Mouse (Mus musculus): Measurements from ENCODE around the gene Mrpl1.

Gene Mrpl1

DNA sequence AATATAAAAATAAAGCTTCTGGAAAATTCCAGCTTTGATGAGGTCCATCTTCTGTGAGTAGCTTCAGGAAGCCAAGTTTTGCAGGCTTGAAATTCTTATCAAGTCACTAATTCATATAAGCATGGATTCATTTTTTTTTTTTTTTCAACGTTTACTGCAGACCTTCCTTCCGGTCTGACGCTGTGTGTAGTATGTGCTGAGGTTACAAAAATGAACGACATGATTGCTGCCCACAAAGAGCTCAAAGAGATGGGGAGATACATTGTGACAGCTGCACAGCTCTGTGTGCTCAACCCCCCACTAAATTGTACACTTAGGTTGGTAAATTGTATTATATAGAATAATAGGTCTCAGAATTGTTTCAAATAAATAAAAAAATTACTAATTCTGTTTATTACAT, 750 bp upstream of the Mrpl1 start:
- no peak for DNase-seq

GRCm38 (mm10) chr5:96209916-96210583, 757 bp downstream of the Mrpl1 start:
- peak; percentile 85 to 87 for DNase-seq

GRCm38 (mm10) chr5:96218648-96219047, 9.4 kb downstream of the Mrpl1 start:
- no peak for DNase-seq

GRCm38 (mm10) chr5:96219512-96219911, 10.2 kb downstream of the Mrpl1 start:
- no peak for DNase-seq

DNA sequence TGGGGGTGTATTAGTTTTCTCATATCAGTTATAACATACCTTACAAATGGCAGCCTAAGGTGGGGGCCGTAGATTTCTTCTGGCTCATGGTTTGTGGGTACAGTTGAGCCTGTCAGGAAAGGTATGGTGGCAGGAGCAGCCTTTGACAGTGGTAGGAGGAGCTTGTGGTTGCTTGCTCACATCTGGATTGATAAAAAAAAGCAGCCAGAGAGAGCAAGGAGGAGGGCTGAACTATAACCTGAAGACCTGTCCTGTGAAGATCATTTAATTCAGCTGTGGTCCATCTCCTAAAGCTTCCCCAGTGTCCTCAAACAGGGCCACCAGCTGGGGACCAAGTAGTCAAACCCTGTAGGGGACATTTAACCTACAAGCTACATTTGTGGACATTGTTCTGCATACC, 12.0 kb downstream of the Mrpl1 start:
- no peak for DNase-seq

DNA sequence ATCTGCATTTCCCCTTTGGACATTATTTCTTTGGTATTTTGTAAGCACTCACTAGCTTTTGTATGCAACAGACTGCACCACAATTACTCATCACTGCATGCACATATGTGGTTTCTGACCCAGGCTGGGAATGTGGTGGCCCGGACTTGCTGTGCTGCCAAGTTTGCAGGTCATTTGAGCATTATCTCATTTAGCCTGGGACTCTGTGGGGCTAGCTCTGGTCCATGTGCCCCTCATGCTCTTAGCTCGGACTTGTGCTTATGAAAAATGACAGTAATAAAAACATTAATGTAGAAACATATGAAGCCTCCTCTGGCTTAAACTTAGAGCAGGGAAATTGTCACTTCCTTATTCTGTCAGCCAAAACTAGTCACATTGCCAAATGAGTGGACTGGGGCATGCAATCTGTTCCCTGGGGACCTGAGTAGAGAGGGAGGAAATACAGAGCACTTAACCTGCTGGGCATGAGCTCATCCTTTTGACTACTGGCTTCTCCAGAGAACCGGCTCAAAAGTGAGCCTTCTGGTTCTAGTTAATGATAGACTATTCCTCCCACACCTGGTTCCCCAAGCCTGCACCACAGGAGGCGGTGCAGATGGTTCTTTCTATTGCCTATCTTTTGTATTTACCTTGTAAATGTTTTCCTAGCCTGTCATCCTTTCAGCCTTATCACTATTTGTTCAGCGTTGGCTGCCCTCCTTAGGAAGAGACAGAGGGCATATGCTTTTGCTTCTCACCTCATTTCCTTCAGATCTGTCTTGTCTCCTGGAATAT, 12.7 kb downstream of the Mrpl1 start:
- DNase-seq: peak; percentile 31 to 43

DNA sequence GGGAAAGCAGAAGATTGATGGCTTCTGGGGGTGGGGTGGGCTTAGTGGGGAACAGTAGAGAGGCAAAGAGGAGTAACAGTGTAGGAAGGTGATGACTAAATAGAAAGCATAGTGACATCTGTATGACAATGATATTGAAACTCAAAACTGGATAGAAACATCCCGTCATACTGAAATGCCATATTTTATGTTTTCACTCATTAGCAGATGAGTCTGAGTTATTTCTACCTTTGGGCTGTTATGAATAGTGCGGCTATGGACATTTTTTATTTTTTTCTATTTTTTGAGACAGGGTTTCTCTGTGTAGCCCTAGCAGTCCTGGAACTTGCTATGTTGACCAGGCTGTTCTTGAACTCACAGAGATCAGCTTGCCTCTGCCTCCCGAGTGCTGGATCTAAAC, 13.7 kb downstream of the Mrpl1 start:
- DNase-seq: no peak

- DNase-seq: no peak
Observed at GRCm38 (mm10) chr5:96226490-96226889, 17.2 kb downstream of the Mrpl1 start.

DNA sequence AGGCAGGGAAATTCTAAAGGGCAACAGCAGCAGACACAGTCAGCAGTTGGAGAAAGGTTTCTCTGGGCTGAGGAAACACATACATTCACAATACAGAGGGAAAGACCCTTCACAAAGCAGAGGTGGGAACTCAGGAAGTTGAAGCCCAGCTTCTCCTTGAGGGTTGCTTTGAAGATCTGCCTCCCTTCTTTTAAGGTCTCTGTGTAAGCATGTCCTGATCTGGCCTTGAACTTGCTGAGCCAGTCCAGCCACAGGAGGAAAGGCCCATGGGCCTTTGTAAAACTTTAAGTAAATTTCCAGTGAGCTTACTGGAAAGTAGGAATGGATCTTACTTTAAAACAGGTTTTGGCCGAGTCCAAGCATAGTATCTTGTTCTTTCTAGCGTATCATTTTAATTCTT, 19.7 kb downstream of the Mrpl1 start:
- no peak for DNase-seq

DNA sequence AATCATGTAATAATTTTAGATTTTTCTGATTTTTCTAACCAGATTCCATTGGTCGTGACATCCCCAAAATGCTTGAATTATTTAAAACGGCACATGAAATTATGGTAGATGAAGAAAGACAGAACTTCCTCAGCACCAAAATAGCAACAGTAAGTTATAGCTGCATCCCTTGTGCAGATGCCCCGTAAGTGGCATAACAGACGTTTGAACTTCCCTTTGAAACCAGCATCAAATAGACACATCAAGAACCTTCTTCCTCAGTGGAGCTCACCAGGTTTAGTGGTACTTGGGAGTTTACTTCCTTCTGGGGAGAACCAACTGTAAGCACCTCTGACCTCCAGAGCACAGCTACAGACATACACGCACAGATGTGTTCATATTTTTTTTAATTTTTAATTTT, 29.5 kb downstream of the Mrpl1 start:
- no peak for DNase-seq

DNA sequence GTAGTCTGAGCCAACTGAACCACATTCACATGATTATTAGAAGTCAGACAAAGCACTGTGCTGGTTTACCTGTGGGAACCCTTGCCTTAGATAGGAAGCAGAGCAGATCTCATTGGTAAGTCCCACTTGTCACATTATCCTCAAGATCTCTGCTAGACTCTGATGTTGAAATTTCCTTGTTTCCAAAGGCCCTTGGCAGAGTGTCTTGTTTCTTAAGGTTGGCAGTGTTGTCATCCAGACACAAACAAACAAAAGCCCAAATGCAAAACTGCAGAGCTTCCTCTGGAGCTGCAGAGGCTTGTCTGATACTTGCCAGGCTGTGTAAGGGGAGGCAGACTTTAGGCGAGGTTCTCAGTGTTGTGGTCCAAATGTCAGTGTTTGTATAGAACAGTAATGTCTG, 31.6 kb downstream of the Mrpl1 start:
- DNase-seq: no peak

DNA sequence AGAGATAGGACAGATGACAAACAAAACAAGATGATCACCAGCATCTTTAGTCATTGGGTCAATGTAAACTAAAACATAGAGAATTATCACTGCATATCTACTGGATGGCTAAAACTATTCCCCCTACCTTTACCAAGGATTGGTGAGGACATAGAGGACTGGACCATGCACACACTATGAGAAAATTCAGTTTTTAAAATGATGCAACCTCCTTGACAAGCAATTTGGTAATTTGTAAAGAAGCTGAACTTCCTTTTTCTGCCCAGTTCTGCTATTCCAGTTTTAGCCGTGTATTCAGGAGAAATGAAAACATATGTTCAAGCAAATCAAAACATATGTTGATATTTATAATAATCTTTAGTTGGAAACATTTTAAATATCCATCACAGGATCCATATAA, 35.2 kb downstream of the Mrpl1 start:
- DNase-seq: no peak

DNA sequence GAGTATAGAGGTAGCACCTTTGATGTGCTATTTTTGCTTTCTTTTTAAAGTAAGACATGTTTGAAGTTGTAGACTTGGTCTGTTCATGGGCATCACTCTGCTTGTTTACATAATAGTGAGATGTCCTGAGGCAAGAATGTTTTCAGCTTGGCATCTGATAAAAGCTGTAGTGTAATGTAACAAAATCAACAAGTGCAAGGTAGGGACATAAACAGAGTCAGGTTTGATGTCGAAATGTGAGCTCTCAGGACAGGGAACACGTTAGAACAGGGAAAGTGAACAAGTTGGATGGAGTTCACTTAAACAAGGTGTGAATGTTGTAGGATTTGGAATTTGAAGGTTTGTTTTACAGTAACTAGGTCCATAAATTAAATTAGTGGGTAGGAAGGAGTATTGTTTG, 44.7 kb downstream of the Mrpl1 start:
- no peak for DNase-seq

GRCm38 (mm10) chr5:96255166-96255565, 45.9 kb downstream of the Mrpl1 start:
- DNase-seq: no peak

DNA sequence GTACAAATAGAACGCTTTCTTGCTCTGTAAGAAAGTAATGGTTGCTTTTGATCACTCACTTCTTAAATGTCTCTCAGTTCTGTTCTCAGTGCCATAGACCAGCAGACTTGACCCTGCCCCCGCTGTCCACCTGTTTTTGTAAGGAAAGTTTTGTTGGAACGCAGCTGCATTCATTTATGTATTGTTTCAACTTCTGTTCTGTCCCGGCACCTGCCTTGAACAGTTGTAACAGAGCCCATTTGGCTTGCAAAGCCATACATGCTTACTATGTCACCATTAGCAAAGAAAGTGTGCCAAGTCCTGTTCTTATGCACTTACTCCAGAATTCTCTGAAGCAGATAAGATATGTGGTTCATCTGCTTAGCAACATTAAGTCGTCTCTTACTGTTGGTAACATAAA, 48.9 kb downstream of the Mrpl1 start:
- DNase-seq: no peak

- peak in 1 of 2 experiments; percentile 59 for DNase-seq
Observed at GRCm38 (mm10) chr5:96267017-96267702, 57.9 kb downstream of the Mrpl1 start.

DNA sequence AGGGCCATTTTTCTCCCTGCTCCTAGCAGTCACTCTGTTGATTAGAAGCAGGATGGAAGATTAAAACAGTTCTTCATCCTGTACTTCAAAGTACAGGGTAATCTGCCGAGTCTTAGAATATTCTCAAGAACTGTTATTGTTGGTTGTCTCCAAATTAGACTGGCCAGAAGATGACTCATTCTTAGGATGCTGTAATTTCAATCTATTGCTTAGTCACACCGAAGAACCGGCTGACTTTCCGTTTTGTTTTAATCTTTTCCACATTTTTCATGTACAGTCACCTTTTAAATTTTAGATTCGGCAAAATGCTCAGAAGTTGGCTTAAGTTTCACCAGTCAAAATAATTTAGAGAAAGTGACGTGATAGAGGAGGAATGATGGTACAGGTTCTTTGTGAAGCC, 61.8 kb downstream of the Mrpl1 start:
- DNase-seq: no peak

- DNase-seq: no peak
Observed at GRCm38 (mm10) chr5:96305786-96306185, 96.5 kb downstream of the Mrpl1 start.

DNA sequence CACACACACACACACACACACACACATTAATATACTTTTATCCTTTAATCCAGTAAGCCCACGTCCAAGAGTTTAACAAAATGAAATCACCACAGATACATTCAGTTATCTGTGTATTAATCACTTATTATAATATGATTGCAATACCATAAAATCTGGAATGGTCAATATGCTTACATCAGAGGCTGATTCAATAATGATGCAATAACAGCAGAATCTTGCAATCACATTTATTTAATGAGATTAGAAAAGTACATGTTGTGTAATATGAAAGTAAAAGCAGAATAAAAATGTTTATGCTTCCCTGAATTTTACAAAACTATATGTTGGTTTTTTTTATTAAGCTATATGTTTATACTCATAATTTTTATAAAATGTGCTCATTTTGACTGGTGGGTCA, 97.0 kb downstream of the Mrpl1 start:
- DNase-seq: no peak

GRCm38 (mm10) chr5:96306826-96307225, 97.5 kb downstream of the Mrpl1 start:
- no peak for DNase-seq

GRCm38 (mm10) chr5:96308086-96308485, 98.8 kb downstream of the Mrpl1 start:
- no peak for DNase-seq

DNA sequence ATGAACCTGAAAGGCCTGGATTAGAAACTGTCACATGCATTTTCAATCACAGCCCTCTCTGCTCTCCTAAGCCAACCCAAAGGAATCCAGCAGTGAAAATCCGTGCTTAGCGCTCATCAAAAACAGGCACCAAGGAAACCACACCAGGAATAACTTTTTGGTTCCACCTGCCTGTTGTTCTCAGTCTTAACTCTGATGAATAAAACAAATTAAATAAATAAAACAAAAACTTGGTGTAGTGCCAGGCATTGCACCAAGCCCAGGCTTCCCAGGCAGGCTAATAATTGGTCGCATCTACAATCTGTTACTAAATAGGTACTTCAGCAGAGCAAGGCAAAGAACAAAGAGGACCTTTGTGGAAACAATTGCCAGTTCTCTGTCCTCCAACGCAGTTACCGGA, 99.4 kb downstream of the Mrpl1 start:
- no peak for DNase-seq

DNA sequence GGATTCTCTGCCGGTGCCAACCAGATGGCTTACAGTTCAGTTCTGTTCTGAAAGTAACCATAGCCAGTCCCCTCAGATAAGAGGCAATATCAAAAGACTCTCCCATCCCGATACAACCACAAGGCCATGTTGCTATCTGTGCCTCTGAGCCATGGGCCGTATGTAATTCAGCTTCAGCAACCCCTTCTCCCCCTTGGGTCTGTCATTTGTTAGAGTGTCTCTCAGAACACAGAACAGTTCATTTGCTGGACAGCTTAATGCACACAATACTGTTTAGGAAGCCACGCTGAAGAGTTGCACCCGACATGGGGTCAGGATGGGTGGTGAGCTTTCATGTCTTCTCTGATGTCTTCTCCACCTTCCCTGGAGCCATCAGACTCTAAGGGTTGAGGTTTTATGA, 100.3 kb downstream of the Mrpl1 start:
- DNase-seq: no peak

DNA sequence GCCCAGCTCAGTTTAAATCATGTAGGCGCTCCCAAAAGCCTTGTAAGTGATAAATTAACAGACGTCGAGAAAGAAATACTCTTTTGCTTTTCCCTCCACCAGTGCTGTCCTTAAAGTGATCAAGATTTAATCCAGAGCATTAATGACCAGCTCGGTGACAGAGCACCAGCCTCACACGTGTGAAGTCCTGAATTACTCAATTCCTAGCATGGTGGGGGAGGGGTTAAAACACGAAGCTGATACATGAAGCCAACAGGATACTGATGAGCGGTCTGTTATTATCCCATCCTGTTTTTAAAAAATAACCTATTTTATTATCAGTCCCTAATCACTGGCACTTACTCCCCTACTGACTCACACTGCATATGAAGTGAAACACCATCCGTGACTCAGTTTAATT, 102.4 kb downstream of the Mrpl1 start:
- DNase-seq: no peak
